Mouse (Mus musculus) brain, embryonic 14.5 days (tissue): ENCODE measurements at regions not wholly inside any gene's neighbourhood (a gene's known extent, or its start where the extent isn't known, plus 50 kb on each side); places are given as distances from the start of the nearest gene placed in this dataset.

Experiments
- DNase-seq: peaks from one replicate; pipeline ENCODE4 v3.0.0-alpha.2; 2011; ENCODE audit warnings: low read depth
- CTCF ChIP-seq: fragments of 200-500 bp; IDR thresholded peaks from 2 replicates; pipeline ENCODE4 v1.5.1; 2012; ENCODE audit warnings: inconsistent platforms, mild to moderate bottlenecking, moderate library complexity, borderline replicate concordance; ENCODE audit not compliant: insufficient read depth, insufficient read length; ENCODE audit errors: extremely low read depth
- POLR2A ChIP-seq: fragments of 200-500 bp; IDR thresholded peaks from 2 replicates; pipeline ENCODE4 v1.6.1; 2012; ENCODE audit warnings: mild to moderate bottlenecking, inconsistent platforms, borderline replicate concordance; ENCODE audit not compliant: poor library complexity, insufficient read depth, insufficient read length, severe bottlenecking; ENCODE audit errors: extremely low read depth

- no peak for TF ChIP-seq POLR2A
- TF ChIP-seq CTCF = no peak
- DNase-seq = peak; percentile 65
These were observed 445.9 kb upstream of the Grin3a start for GRCm38 (mm10) chr4:50291397-50291945.

GRCm38 (mm10) chr4:50286602-50287001 is 441.1 kb upstream of the Grin3a start:
- TF ChIP-seq POLR2A = no peak
- peak; percentile 44; the same call in 1 of the 2 replicates for TF ChIP-seq CTCF

GRCm38 (mm10) chr4:50259012-50259601 is 413.6 kb upstream of the Grin3a start:
- no peak for TF ChIP-seq CTCF
- no peak for TF ChIP-seq POLR2A
- DNase-seq = peak; percentile 62

More at GRCm38 (mm10) chr4:50286602-50287001, 441.1 kb upstream of the Grin3a start:
- peak; percentile 28 for DNase-seq

- no peak for TF ChIP-seq CTCF
- TF ChIP-seq POLR2A = no peak
- no peak for DNase-seq
These were observed 396.5 kb upstream of the Grin3a start for GRCm38 (mm10) chr4:50242042-50242441.

- TF ChIP-seq CTCF = no peak
- TF ChIP-seq POLR2A = no peak
- no peak for DNase-seq
These were observed 395.4 kb upstream of the Grin3a start for GRCm38 (mm10) chr4:50240951-50241350.

- DNase-seq = no peak
- TF ChIP-seq CTCF (no peak), POLR2A (no peak)
These were observed 393.8 kb upstream of the Grin3a start for GRCm38 (mm10) chr4:50239386-50239785.

- TF ChIP-seq CTCF = no peak
- no peak for TF ChIP-seq POLR2A
- DNase-seq = peak; percentile 56
These were observed 389.9 kb upstream of the Grin3a start for GRCm38 (mm10) chr4:50235476-50235875.

GRCm38 (mm10) chr4:50203348-50203747 is 357.8 kb upstream of the Grin3a start:
- TF ChIP-seq POLR2A (no peak), CTCF (no peak)
- DNase-seq = peak; percentile 2

GRCm38 (mm10) chr4:50177196-50177595 is 331.7 kb upstream of the Grin3a start:
- no peak for DNase-seq
- TF ChIP-seq POLR2A (no peak), CTCF (no peak)

GRCm38 (mm10) chr4:50176656-50177055 is 331.1 kb upstream of the Grin3a start:
- no peak for DNase-seq

GRCm38 (mm10) chr4:50160893-50161292 is 315.3 kb upstream of the Grin3a start:
- TF ChIP-seq CTCF (no peak), POLR2A (no peak)
- peak; percentile 34 for DNase-seq

More at GRCm38 (mm10) chr4:50176656-50177055, 331.1 kb upstream of the Grin3a start:
- TF ChIP-seq POLR2A = no peak
- no peak for TF ChIP-seq CTCF

GRCm38 (mm10) chr4:50145926-50146325 is 300.4 kb upstream of the Grin3a start:
- TF ChIP-seq CTCF = no peak
- TF ChIP-seq POLR2A = no peak
- DNase-seq = peak; percentile 51

- no peak for DNase-seq
- TF ChIP-seq POLR2A (no peak), CTCF (no peak)
These were observed 284.7 kb upstream of the Grin3a start for GRCm38 (mm10) chr4:50130262-50130661.

GRCm38 (mm10) chr4:50106557-50106956 is 261.0 kb upstream of the Grin3a start:
- DNase-seq = no peak
- TF ChIP-seq POLR2A = no peak
- TF ChIP-seq CTCF = no peak
